Mouse (Mus musculus): ENCODE data around the gene Cd300e. TPM values are rescaled to one million over a fixed set of nuclear protein-coding genes. Genes with fewer than 3 reads are reported as not detected.
"Not testable (repeated sequence)": the region's sequence is repeated elsewhere in the genome, so short reads cannot be mapped to it uniquely, and the experiment has no call there.

Cd300e gene
- polyA plus RNA-seq, 1 experiment from 2014 or later, result 0.04 TPM

- no peak for DNase-seq (ENCODE audit: low read depth, low spot score)
- ChIA-PET POLR2A (interaction anchor here (0.6 kb wide), 1 partner anchor 36 kb away, joined by 5 read pairs; no protein-coding TSS in a partner anchor), CTCF (no interaction called here)
- ATAC-seq, result no peak
- no peaks in the 10 kb centered on the region for H3K27me3 ChIP-seq
- in situ Hi-C loops (cut with MboI; ENCODE audit: low pct_unique_long_range_greater_than_20kb), result loop anchor here (25.0 kb wide), 1 partner anchor 279 kb away; the partner anchor contains the start of genes Btbd17 and Gpr142
- TF ChIP-seq CTCF (IDR thresholded peaks at IDR 0.05), result peak; percentile 40
Observed at GRCm38 (mm10) chr11:115066768-115067167, 4.8 kb upstream of the Cd300e start.

DNA sequence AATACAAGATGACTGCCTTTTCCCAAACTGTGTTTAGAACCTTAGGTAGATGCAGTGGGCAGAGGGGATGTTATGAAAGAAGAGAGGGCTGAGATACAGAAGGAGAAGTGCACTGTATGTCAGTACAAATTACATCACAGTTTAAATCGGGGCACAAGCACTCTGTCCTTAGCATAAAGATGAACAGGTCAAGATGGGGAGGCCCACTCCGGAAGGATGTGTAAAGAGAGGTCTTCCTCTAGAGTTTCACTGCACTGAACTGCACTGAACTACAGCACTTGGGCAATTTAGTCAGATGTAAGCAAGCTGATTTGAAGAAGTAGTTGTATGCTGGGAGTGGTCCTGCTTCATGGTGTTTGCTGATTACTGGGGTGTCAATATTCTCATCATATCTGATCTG is 2.2 kb downstream of the Cd300e start:
- no peak for ATAC-seq
- in situ Hi-C loops (cut with MboI; ENCODE audit: low pct_unique_long_range_greater_than_20kb), result loop anchor here (25.0 kb wide), 1 partner anchor 272 kb away; the partner anchor contains the start of genes Btbd17 and Gpr142
- CTCF ChIA-PET, result no interaction called here
- DNase-seq (ENCODE audit: low read depth, low spot score), result no peak
- H3K27me3 ChIP-seq, result no peaks in the 10 kb centered on the region
- no peak for TF ChIP-seq CTCF (IDR thresholded peaks at IDR 0.05)
- POLR2A ChIA-PET, result no interaction called here

DNA sequence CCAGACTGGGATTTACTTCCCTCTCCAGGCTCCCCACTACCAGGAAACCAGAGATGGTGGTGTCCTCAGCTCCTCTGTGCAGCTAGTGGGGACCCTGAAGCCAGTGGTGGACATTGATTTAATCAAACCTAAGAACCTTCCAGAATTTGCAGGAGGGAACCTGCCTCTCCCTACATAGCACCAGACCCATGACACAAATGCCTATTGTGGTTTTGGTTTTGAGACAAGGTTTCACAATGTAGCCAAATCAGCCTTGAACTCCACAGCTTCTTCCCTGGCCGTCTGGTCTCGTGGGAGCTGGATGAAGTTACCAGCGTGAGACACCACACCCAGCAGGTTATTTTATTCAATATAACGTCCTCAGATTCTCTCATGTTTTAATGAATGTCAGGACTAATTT is 3.3 kb downstream of the Cd300e start:
- no peaks in the 10 kb centered on the region for H3K27me3 ChIP-seq
- ATAC-seq (no peak), DNase-seq (ENCODE audit: low read depth, low spot score) (no peak)
- POLR2A ChIA-PET, result no interaction called here
- in situ Hi-C loops (cut with MboI; ENCODE audit: low pct_unique_long_range_greater_than_20kb), result loop anchor here (25.0 kb wide), 1 partner anchor 271 kb away; the partner anchor contains the start of genes Btbd17 and Gpr142
- TF ChIP-seq CTCF (IDR thresholded peaks at IDR 0.05), result no peak
- CTCF ChIA-PET, result no interaction called here

GRCm38 (mm10) chr11:115054537-115054936 is 7.4 kb downstream of the Cd300e start:
- ATAC-seq, result no peak
- ChIA-PET POLR2A (no interaction called here), CTCF (no interaction called here)
- no peak for DNase-seq (ENCODE audit: low read depth, low spot score)
- no peaks in the 10 kb centered on the region for H3K27me3 ChIP-seq
- in situ Hi-C loops (cut with MboI; ENCODE audit: low pct_unique_long_range_greater_than_20kb), result loop anchor here (25.0 kb wide), 1 partner anchor 267 kb away; the partner anchor contains the start of genes Btbd17 and Gpr142
- no peak for TF ChIP-seq CTCF (IDR thresholded peaks at IDR 0.05)

GRCm38 (mm10) chr11:115052991-115053390 is 9.0 kb downstream of the Cd300e start:
- DNase-seq (ENCODE audit: low read depth, low spot score) (no peak), ATAC-seq (no peak)
- no peak for TF ChIP-seq CTCF (IDR thresholded peaks at IDR 0.05)
- no peaks in the 10 kb centered on the region for H3K27me3 ChIP-seq
- POLR2A ChIA-PET, result no interaction called here
- CTCF ChIA-PET, result no interaction called here
- in situ Hi-C loops (cut with MboI; ENCODE audit: low pct_unique_long_range_greater_than_20kb), result loop anchor here (25.0 kb wide), 1 partner anchor 266 kb away; the partner anchor contains the start of genes Btbd17 and Gpr142

- ATAC-seq (no peak), DNase-seq (ENCODE audit: low read depth, low spot score) (peak; percentile 19)
- CTCF ChIA-PET, result no interaction called here
- in situ Hi-C loops (cut with MboI; ENCODE audit: low pct_unique_long_range_greater_than_20kb), result loop anchor here (25.0 kb wide), 1 partner anchor 265 kb away; the partner anchor contains the start of genes Btbd17 and Gpr142
- POLR2A ChIA-PET, result no interaction called here
- TF ChIP-seq CTCF (IDR thresholded peaks at IDR 0.05), result no peak
- no peaks in the 10 kb centered on the region for H3K27me3 ChIP-seq
Observed at GRCm38 (mm10) chr11:115052206-115052605, 9.8 kb downstream of the Cd300e start.

GRCm38 (mm10) chr11:115049282-115049895 is 12.6 kb downstream of the Cd300e start:
- DNase-seq (ENCODE audit: low read depth, low spot score) (no peak), ATAC-seq (no peak)
- POLR2A ChIA-PET, result interaction anchor here (0.6 kb wide), 2 partner anchors 22 to 47 kb away, joined by 3 to 4 read pairs; no protein-coding TSS in a partner anchor
- H3K27me3 ChIP-seq, result no peaks in the 10 kb centered on the region
- CTCF ChIA-PET, result no interaction called here
- peak; percentile 58 for TF ChIP-seq CTCF (IDR thresholded peaks at IDR 0.05)
- in situ Hi-C loops (cut with MboI; ENCODE audit: low pct_unique_long_range_greater_than_20kb), result no loop called here

DNA sequence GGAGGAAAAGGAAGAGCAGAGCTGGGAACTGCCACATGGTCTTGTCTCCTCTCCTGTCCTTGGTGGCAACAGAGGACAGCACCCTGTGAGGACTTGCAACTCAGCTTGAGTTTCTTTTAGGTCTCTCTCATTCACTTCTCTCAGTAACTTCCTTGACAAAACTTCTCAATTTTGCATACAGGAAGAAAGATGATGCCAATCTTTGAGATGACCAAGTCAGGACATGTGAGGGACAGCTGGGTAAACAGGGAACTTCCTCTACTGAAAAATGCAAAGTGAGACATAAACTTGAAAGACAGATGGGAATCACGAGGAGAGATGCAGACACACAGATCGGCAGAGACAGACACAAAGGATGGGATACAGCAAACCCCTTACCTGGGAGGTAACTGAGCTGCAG is 13.7 kb downstream of the Cd300e start, which contains the start of gene Cd300ld3:
Cd300ld3 (minus strand) TSS at position 151 of the 400 bp plus-strand sequence.
- CTCF ChIA-PET, result no interaction called here
- no peak for TF ChIP-seq CTCF (IDR thresholded peaks at IDR 0.05)
- DNase-seq (ENCODE audit: low read depth, low spot score) (no peak), ATAC-seq (no peak)
- POLR2A ChIA-PET, result no interaction called here
- no peaks in the 10 kb centered on the region for H3K27me3 ChIP-seq
- in situ Hi-C loops (cut with MboI; ENCODE audit: low pct_unique_long_range_greater_than_20kb), result no loop called here

DNA sequence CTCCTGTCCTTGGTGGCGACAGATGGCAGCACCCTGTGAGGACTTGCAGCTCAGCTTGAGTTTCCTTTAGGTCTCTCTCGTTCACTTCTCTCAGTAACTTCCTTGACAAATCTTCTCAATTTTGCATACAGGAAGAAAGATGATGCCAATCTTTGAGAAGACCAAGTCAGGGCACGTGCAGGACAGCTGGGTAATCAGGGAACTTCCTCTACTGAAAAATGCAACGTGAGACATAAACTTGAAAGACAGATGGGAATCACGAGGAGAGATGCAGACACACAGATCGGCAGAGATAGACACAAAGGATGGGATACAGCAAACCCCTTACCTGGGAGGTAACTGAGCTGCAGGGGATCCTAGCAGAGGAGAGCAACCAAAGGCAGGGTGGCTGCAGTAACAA is 24.3 kb downstream of the Cd300e start, which contains the start of gene Cd300ld5:
Cd300ld5 (minus strand) TSS at position 101 of the 400 bp plus-strand sequence.
- POLR2A ChIA-PET; in situ Hi-C loops (cut with MboI; ENCODE audit: low pct_unique_long_range_greater_than_20kb); H3K27me3 ChIP-seq; CTCF ChIA-PET; DNase-seq (ENCODE audit: low read depth, low spot score); ATAC-seq: not testable (repeated sequence)

- H3K27me3 ChIP-seq; CTCF ChIA-PET; POLR2A ChIA-PET; ATAC-seq; DNase-seq (ENCODE audit: low read depth, low spot score); in situ Hi-C loops (cut with MboI; ENCODE audit: low pct_unique_long_range_greater_than_20kb): not testable (repeated sequence)
Observed at GRCm38 (mm10) chr11:115026912-115027311, 35.1 kb downstream of the Cd300e start, which contains the start of gene Cd300ld4. Gene Cd300ld4, minus strand, starts transcription at chr11:115027012.

DNA sequence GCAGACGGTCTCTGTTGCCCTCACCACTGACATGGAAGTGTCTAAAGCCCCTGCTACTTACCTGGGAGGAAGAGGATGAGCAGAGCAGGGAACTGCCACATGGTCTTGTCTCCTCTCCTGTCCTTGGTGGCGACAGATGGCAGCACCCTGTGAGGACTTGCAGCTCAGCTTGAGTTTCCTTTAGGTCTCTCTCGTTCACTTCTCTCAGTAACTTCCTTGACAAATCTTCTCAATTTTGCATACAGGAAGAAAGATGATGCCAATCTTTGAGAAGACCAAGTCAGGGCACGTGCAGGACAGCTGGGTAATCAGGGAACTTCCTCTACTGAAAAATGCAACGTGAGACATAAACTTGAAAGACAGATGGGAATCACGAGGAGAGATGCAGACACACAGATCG is 45.9 kb downstream of the Cd300e start, which contains the start of gene Cd300ld2:
Cd300ld2 (minus strand) TSS at position 101 of the 400 bp plus-strand sequence.
- in situ Hi-C loops (cut with MboI; ENCODE audit: low pct_unique_long_range_greater_than_20kb); POLR2A ChIA-PET; CTCF ChIA-PET; DNase-seq (ENCODE audit: low read depth, low spot score); H3K27me3 ChIP-seq; ATAC-seq: not testable (repeated sequence)
